Mouse (Mus musculus) neural tube, embryonic 15.5 days (tissue): Measurements from ENCODE around the gene Gch1. TPM values are rescaled to one million over a fixed set of nuclear protein-coding genes. Genes with fewer than 3 reads are reported as not detected.

Experiments
- ATAC-seq: fragments of 200-750 bp; cut with Nextera tagmentation; 2 replicates; pipeline ENCODE4 v1.8.0; 2017; ENCODE audit warnings: mild to moderate bottlenecking, moderate TSS enrichment, moderate library complexity; ENCODE audit not compliant: low FRiP score
- H3K27ac ChIP-seq: fragments of 300-500 bp; sonication (generic); replicated peaks from 2 replicates; pipeline ENCODE4 v1.5.1; 2015; ENCODE audit warnings: mild to moderate bottlenecking, inconsistent platforms
- H3K27me3 ChIP-seq: fragments of 300-500 bp; sonication (generic); replicated peaks from 2 replicates; pipeline ENCODE4 v1.6.1; 2015; ENCODE audit warnings: inconsistent platforms
- H3K36me3 ChIP-seq: fragments of 300-500 bp; sonication (generic); 2 replicates; pipeline ENCODE4 v1.6.1; 2015; ENCODE audit warnings: inconsistent platforms
- H3K4me1 ChIP-seq: fragments of 300-500 bp; sonication (generic); 2 replicates; pipeline ENCODE4 v1.6.1; 2015; ENCODE audit warnings: inconsistent platforms
- H3K4me2 ChIP-seq: fragments of 300-500 bp; sonication (generic); 2 replicates; pipeline ENCODE4 v1.6.1; 2015; ENCODE audit warnings: inconsistent platforms, mild to moderate bottlenecking, moderate library complexity
- H3K4me3 ChIP-seq: fragments of 300-500 bp; sonication (generic); replicated peaks from 2 replicates; pipeline ENCODE4 v1.5.1; 2015; ENCODE audit warnings: mild to moderate bottlenecking, inconsistent platforms
- H3K9ac ChIP-seq: fragments of 300-500 bp; sonication (generic); replicated peaks from 2 replicates; pipeline ENCODE4 v1.6.1; 2015; ENCODE audit warnings: mild to moderate bottlenecking, inconsistent platforms
- H3K9me3 ChIP-seq: fragments of 300-500 bp; sonication (generic); replicated peaks from 2 replicates; pipeline ENCODE4 v1.6.1; 2016; ENCODE audit warnings: inconsistent platforms
- WGBS: fragments of 180-500 bp; shearing (Covaris S2); methylation state at CpG from one replicate; pipeline ENCODE4 v1.1.7; 2015; ENCODE audit warnings: mixed read lengths; 5-methylcytosine and 5-hydroxymethylcytosine counted together
- polyA plus RNA-seq: library from polyadenylated mRNA; unstranded; fragments of >200 nt; fragmentation: Nextera tagmentation; extraction: Ambion mirVana; gene quantifications from 2 replicates; pipeline ENCODE4 v1.2.1, GENCODE M21; 2015

Gch1 gene
- polyA plus RNA-seq, 1 experiment from 2014 or later = 2.5 TPM

- no peaks in the 10 kb centered on the region for H3K36me3 ChIP-seq
- no peak overlapping the region for H3K4me2 ChIP-seq
- H3K4me3 ChIP-seq = no peak overlapping the region
- no peak overlapping the region for H3K27ac ChIP-seq
- no peaks in the 10 kb centered on the region for H3K4me1 ChIP-seq
- no peaks in the 10 kb centered on the region for H3K9me3 ChIP-seq
- no peaks in the 10 kb centered on the region for H3K27me3 ChIP-seq
- WGBS = 86% methylated on average over 8 of the region's 8 CpGs
- no peak overlapping the region for H3K9ac ChIP-seq
- ATAC-seq = no peak
Measured at GRCm38 (mm10) chr14:47196711-47197110, 7.5 kb upstream of the Gch1 start.

DNA sequence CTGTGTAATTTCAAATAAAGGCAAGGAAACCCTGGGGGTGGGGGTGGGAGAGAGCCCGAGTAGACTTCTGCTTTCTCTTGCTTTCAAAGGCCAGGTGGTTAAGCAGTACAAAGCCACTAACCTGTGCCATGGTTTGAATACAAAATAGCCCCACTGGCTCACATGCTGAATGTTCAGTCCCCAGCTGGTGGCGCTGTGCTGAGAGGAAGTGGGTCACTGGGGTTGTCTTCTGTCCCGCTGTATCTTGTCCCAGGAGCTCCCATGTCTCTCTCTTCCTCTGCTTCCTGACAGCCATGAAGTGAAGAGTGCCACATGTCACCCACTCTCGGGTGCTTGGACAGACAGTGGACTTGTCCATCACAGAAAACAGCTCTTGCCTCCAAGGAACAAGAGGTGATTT is 4.9 kb upstream of the Gch1 start:
- Histone ChIP-seq H3K27me3 (no peaks in the 10 kb centered on the region), H3K4me1 (0 out of 2 replicates have a peak, but pooled peaks cover 2% of the 10 kb centered on the region), H3K27ac (no peak overlapping the region), H3K9me3 (no peaks in the 10 kb centered on the region), H3K9ac (no peak overlapping the region), H3K4me3 (no peak overlapping the region), H3K4me2 (no peak overlapping the region), H3K36me3 (no peaks in the 10 kb centered on the region)
- WGBS = 34% methylated on average over 4 of the region's 4 CpGs
- ATAC-seq = no peak

DNA sequence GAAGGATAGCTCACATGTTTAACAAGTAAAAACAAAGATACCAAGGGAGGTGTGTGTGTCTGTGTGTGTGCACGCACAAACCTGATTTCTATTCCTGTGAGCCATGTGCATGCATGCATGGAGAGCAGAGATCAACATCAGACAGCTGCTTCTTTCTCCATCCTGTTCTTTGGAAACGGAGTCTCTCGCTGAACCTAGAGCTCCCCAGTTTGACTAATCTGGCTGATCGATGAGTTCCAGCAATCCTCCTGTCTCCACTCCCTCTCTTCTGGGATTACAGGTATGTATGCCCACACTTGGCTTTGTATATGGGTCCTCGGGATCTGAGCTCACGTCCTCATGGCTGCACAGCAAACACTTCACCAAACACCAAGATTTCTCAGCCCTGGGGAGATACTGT is 4.3 kb upstream of the Gch1 start:
- H3K9me3 ChIP-seq = no peaks in the 10 kb centered on the region
- no peaks in the 10 kb centered on the region for H3K36me3 ChIP-seq
- H3K27ac ChIP-seq = no peak overlapping the region
- H3K4me3 ChIP-seq = no peak overlapping the region
- H3K4me1 ChIP-seq = peaks cover 6% of the 10 kb centered on the region
- peaks cover 4% of the 10 kb centered on the region for H3K27me3 ChIP-seq
- H3K9ac ChIP-seq = no peak overlapping the region
- no peak for ATAC-seq
- H3K4me2 ChIP-seq = no peak overlapping the region
- WGBS = 83% methylated on average over 6 of the region's 6 CpGs

GRCm38 (mm10) chr14:47191861-47192260 is 2.6 kb upstream of the Gch1 start:
- Histone ChIP-seq H3K27ac (no peak overlapping the region), H3K4me1 (peaks cover 10% of the 10 kb centered on the region), H3K9me3 (no peaks in the 10 kb centered on the region), H3K4me2 (no peak overlapping the region), H3K9ac (no peak overlapping the region), H3K36me3 (no peaks in the 10 kb centered on the region), H3K4me3 (no peak overlapping the region), H3K27me3 (peaks cover 19% of the 10 kb centered on the region)
- ATAC-seq = no peak
- WGBS = 42% methylated on average over 5 of the region's 5 CpGs

DNA sequence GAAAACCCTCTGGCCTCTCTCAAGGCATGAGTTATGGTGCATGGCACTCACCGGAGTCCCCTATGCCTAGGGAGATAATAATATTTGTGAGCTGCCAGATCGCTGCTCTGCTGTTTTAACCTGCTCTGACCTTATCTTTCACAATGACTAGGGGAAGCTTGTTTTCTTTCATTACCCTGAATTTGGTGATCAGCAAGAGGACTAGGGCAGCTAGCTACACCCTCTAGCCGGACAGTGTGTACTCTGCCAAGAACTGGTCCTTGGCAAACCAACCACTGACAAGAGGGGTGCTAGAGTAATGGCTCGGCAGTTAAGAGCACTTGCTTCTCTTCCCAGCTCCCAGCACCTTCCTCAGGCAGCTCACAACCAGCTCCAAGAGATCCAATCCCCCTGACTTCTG is 1.4 kb upstream of the Gch1 start:
- no peak overlapping the region for H3K4me3 ChIP-seq
- H3K27me3 ChIP-seq = peaks cover 19% of the 10 kb centered on the region
- no peak overlapping the region for H3K9ac ChIP-seq
- 70% methylated on average over 4 of the region's 4 CpGs for WGBS
- no peak overlapping the region for H3K27ac ChIP-seq
- H3K4me2 ChIP-seq = no peak overlapping the region
- H3K36me3 ChIP-seq = no peaks in the 10 kb centered on the region
- ATAC-seq = no peak
- H3K4me1 ChIP-seq = peaks cover 10% of the 10 kb centered on the region
- H3K9me3 ChIP-seq = no peaks in the 10 kb centered on the region

DNA sequence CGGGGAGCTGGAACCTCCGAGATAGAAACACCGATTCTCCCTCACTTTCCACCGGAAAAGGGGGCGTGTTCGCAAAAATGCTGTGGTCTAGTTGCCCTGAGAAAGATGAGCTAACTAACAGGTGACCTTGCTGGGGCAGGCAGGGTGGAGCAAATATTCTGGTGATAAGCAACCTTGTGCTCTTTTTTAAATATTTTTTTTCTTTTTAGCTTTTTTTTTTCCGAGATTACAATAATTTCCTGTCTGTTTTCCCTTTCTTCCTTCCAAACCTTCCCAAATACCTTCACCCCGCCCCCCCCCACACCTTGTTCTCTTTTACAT is 382 bp upstream of the Gch1 start:
- H3K27ac ChIP-seq = no peak overlapping the region
- peak; percentile 45; the same call in 1 of the 2 replicates for ATAC-seq
- WGBS = 11% methylated on average over 8 of the region's 8 CpGs
- peak overlapping the region; percentile 47 for H3K9ac ChIP-seq
- peaks cover 19% of the 10 kb centered on the region for H3K27me3 ChIP-seq
- H3K36me3 ChIP-seq = no peaks in the 10 kb centered on the region
- H3K4me2 ChIP-seq = peak overlapping the region; percentile 96
- H3K4me1 ChIP-seq = peaks cover 10% of the 10 kb centered on the region
- no peaks in the 10 kb centered on the region for H3K9me3 ChIP-seq
- peak overlapping the region; percentile 62 for H3K4me3 ChIP-seq

DNA sequence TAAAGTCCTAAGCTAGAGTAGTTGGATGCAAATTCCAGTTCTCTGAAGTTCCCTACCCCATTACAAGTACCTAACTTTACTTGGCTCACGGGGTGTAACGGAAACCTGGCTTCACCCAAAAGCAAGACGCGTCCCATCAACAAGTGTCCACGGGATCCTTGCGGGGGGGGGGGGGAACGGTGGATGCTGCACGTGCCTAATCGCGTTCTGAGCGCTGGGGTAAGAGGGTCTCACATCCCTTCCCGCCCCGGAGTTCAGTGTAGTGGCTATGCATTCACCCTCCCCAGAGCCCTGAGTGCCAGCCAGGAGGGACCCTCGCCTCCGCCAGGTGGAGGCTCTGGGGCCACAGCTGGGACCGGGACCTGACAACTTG is 752 bp downstream of the Gch1 start:
- H3K9ac ChIP-seq = peak overlapping the region; percentile 47
- peak overlapping the region; percentile 96 for H3K4me2 ChIP-seq
- WGBS = under 1% methylated on average over 16 of the region's 16 CpGs
- peaks cover 19% of the 10 kb centered on the region for H3K27me3 ChIP-seq
- H3K4me1 ChIP-seq = peaks cover 10% of the 10 kb centered on the region
- no peaks in the 10 kb centered on the region for H3K9me3 ChIP-seq
- H3K27ac ChIP-seq = no peak overlapping the region
- ATAC-seq = no peak
- no peaks in the 10 kb centered on the region for H3K36me3 ChIP-seq
- H3K4me3 ChIP-seq = peak overlapping the region; percentile 62

DNA sequence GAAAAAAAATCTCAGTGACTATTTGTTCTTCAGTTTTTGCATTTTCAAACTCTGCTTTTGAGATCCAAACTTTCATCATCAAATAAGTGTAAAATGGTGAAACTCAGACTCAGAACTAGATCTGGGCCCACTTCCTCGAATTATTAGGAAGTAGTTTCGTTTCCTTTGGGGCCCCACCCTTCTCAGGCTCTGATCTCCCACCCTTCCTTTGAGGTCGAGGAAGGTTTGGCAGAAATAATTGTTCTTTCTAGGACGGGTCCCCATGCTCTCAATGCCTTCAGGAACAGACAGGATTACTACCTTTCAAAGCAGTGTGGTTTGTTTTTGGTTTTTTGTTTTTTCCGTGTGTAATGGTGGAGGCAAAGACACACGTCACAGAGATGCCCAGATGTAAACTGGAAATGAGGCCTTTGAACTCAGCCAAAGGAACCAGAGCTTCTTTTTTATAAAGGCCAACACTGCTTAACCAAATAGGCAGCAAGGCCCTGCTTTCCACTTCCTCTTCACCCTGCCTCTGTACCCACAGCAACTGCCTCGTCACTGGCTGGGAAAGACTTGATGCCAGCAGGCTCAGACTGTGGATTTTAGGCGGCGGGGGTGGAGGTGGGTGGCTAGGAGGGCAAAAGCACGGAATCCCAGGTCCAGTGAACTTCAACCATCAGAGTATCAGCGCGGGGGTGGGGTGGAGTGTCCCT is 1.4 kb downstream of the Gch1 start:
- Histone ChIP-seq H3K9me3 (no peaks in the 10 kb centered on the region), H3K4me1 (peaks cover 10% of the 10 kb centered on the region), H3K27ac (no peak overlapping the region), H3K27me3 (peaks cover 19% of the 10 kb centered on the region), H3K36me3 (no peaks in the 10 kb centered on the region), H3K4me3 (peak overlapping the region; percentile 62), H3K4me2 (peak overlapping the region; percentile 96), H3K9ac (no peak overlapping the region)
- ATAC-seq = no peak
- 36% methylated on average over 12 of the region's 12 CpGs for WGBS

GRCm38 (mm10) chr14:47187261-47187660 is 2.0 kb downstream of the Gch1 start:
- Histone ChIP-seq H3K4me1 (peaks cover 10% of the 10 kb centered on the region), H3K4me2 (no peak overlapping the region), H3K36me3 (no peaks in the 10 kb centered on the region), H3K4me3 (no peak overlapping the region), H3K9me3 (no peaks in the 10 kb centered on the region), H3K9ac (no peak overlapping the region), H3K27ac (no peak overlapping the region), H3K27me3 (peaks cover 19% of the 10 kb centered on the region)
- no peak for ATAC-seq
- WGBS = 30% methylated on average over 1 of the region's 1 CpGs

GRCm38 (mm10) chr14:47186561-47186960 is 2.7 kb downstream of the Gch1 start:
- H3K9me3 ChIP-seq = no peaks in the 10 kb centered on the region
- H3K4me2 ChIP-seq = no peak overlapping the region
- H3K27ac ChIP-seq = no peak overlapping the region
- 78% methylated on average over 2 of the region's 2 CpGs for WGBS
- ATAC-seq = no peak
- peaks cover 10% of the 10 kb centered on the region for H3K4me1 ChIP-seq
- peaks cover 19% of the 10 kb centered on the region for H3K27me3 ChIP-seq
- no peak overlapping the region for H3K9ac ChIP-seq
- no peaks in the 10 kb centered on the region for H3K36me3 ChIP-seq
- no peak overlapping the region for H3K4me3 ChIP-seq

DNA sequence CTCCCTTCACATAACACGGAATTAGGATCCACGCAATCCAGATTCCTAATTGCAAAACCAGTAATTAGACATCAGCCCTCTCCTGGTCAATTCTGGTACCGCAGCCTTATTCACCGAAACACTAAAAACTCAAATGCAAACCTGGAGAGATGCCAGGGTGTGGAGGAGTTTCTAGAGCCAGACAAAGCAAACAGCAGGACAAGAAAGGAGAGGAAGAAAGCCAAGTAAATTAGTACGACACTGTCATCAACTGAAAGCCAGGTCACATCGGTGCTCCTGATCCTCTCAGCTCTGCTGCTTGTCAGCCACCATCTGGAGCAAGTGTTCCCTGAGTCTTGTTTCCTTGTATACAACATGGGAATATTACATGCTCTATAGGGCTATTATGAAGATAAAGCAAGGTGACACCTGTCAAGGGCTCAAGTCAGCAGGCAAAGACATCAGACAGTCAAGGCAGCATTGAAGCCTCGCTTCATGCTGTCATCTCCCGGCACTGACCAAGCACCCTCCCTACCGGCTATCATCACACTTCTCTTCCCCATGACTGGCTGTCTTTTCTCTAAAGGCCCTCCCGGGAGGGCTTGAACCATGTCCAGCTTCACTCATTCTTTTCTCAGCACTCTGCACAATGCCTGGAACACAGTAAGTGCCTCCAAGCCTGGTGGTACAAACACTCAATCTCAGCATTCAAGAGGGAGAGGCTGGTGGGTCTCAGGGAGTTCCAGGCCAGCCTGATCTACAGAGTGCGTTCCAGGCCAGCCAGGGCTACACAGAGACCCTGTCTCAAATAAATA is 7.5 kb downstream of the Gch1 start:
- no peaks in the 10 kb centered on the region for H3K9me3 ChIP-seq
- H3K4me2 ChIP-seq = no peak overlapping the region
- no peak overlapping the region for H3K4me3 ChIP-seq
- no peaks in the 10 kb centered on the region for H3K4me1 ChIP-seq
- no peak overlapping the region for H3K27ac ChIP-seq
- H3K36me3 ChIP-seq = no peaks in the 10 kb centered on the region
- no peak for ATAC-seq
- H3K9ac ChIP-seq = no peak overlapping the region
- no peaks in the 10 kb centered on the region; the same call in 1 of the 2 replicates for H3K27me3 ChIP-seq
- 57% methylated on average over 11 of the region's 11 CpGs for WGBS

DNA sequence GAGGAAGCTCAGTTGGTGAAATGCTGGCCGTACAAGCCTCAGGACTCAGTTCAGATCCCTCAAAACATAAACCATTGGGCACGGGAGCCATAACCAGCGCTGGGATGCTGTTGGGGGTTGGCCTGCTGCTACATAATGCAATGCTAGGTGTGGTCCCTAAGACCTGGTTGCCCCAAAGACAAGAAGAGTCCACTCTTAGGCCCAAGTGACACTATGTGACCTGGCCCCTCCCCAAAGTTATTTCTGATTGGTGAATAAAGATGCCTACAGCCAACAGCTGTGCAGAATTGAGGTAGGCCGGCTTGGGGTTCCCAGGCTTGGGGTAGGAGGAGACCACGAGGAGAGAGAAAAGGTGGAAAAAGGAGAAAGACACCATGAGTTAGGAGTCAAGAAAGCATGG is 10.4 kb downstream of the Gch1 start:
- H3K27ac ChIP-seq = no peak overlapping the region
- H3K4me3 ChIP-seq = no peak overlapping the region
- no peaks in the 10 kb centered on the region for H3K27me3 ChIP-seq
- H3K4me2 ChIP-seq = no peak overlapping the region
- no peaks in the 10 kb centered on the region for H3K9me3 ChIP-seq
- 89% methylated on average over 5 of the region's 5 CpGs for WGBS
- H3K36me3 ChIP-seq = no peaks in the 10 kb centered on the region
- H3K4me1 ChIP-seq = no peaks in the 10 kb centered on the region
- H3K9ac ChIP-seq = no peak overlapping the region
- no peak for ATAC-seq
